Mouse (Mus musculus): Measurements from ENCODE around the gene Arid4a.

DNA sequence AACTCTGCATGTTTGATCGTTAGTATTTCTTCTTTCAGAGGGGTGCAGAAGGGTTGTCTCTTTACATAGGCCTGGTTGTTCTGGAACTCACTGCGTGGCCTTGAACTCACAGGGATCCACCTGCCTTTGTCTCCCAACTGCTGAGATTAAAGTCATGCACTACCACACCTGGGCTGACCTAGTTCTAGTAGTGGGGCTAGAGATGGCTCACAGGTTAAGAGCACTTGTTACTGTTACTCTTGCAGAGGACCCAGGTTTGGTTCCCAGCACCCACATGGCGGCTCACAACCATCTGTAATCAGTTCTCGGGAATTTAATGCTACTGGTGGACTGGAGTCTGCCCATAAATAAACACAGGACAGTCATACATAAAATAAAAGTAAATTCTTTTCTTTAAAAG, 30.7 kb downstream of the Arid4a start:
- TF ChIP-seq POLR2A (IDR thresholded peaks at IDR 0.05; ENCODE audit: low read depth, low read length): no peak
- no peak for TF ChIP-seq CTCF (IDR thresholded peaks at IDR 0.05; ENCODE audit: extremely low read depth, insufficient read length, insufficient replicate concordance, low read depth, low read length)
